Mouse (Mus musculus) limb, embryonic 10.5 days (tissue): ENCODE data around the gene Card11. TPM values are rescaled to one million over a fixed set of nuclear protein-coding genes. Genes with fewer than 3 reads are reported as not detected.

ENCODE experiments used
- DNase-seq: peaks from one replicate; pipeline ENCODE4 v3.0.0-alpha.2; 2017; ENCODE audit warnings: low spot score
- H3K27ac ChIP-seq: fragments of 300-500 bp; sonication (generic); 2 replicates; pipeline ENCODE4 v1.5.1; 2016; ENCODE audit warnings: mild to moderate bottlenecking
- H3K27me3 ChIP-seq: fragments of 300-500 bp; sonication (generic); 2 replicates; pipeline ENCODE4 v1.6.1; 2016; ENCODE audit warnings: low read depth, mild to moderate bottlenecking; ENCODE audit not compliant: poor library complexity, severe bottlenecking
- H3K36me3 ChIP-seq: fragments of 300-500 bp; sonication (generic); 2 replicates; pipeline ENCODE4 v1.6.1; 2016; ENCODE audit warnings: mild to moderate bottlenecking, moderate library complexity
- H3K4me1 ChIP-seq: fragments of 300-500 bp; sonication (generic); 2 replicates; pipeline ENCODE4 v1.6.1; 2016
- H3K4me3 ChIP-seq: fragments of 300-500 bp; sonication (generic); 2 replicates; pipeline ENCODE4 v1.5.1; 2016; ENCODE audit warnings: mild to moderate bottlenecking, moderate library complexity
- H3K9me3 ChIP-seq: fragments of 300-500 bp; sonication (generic); replicated peaks from 2 replicates; pipeline ENCODE4 v1.6.1; 2016; ENCODE audit warnings: mild to moderate bottlenecking
- WGBS: fragments of 180-500 bp; shearing (Covaris S2); methylation state at CpG from one replicate; pipeline ENCODE4 v1.1.7; 2016; 5-methylcytosine and 5-hydroxymethylcytosine counted together
- polyA plus RNA-seq: library from polyadenylated mRNA; unstranded; fragments of >200 nt; fragmentation: Nextera tagmentation; extraction: Ambion mirVana; gene quantifications from 2 replicates; pipeline ENCODE4 v1.2.1, GENCODE M21; 2016

Gene Card11
- polyA plus RNA-seq, 1 experiment from 2014 or later: 0.49 TPM

GRCm38 (mm10) chr5:140880151-140880550 lies 120.2 kb downstream of the Card11 start:
- H3K4me1 ChIP-seq: peaks cover 7% of the 10 kb centered on the region
- 56% methylated on average over 10 of the region's 10 CpGs for WGBS
- no peaks in the 10 kb centered on the region for H3K36me3 ChIP-seq
- DNase-seq: no peak
- H3K27me3 ChIP-seq: no peaks in the 10 kb centered on the region
- H3K9me3 ChIP-seq: no peaks in the 10 kb centered on the region
- no peak overlapping the region for H3K4me3 ChIP-seq
- H3K27ac ChIP-seq: no peak overlapping the region

GRCm38 (mm10) chr5:140878644-140879043 lies 121.7 kb downstream of the Card11 start:
- DNase-seq: no peak
- H3K4me3 ChIP-seq: no peak overlapping the region
- H3K27ac ChIP-seq: no peak overlapping the region
- no peaks in the 10 kb centered on the region for H3K9me3 ChIP-seq
- no peaks in the 10 kb centered on the region for H3K4me1 ChIP-seq
- H3K36me3 ChIP-seq: no peaks in the 10 kb centered on the region
- 66% methylated on average over 6 of the region's 6 CpGs for WGBS
- 0 out of 2 replicates have a peak, but pooled peaks cover 5% of the 10 kb centered on the region for H3K27me3 ChIP-seq

- H3K36me3 ChIP-seq: no peaks in the 10 kb centered on the region
- H3K4me3 ChIP-seq: no peak overlapping the region
- no peak overlapping the region for H3K27ac ChIP-seq
- H3K4me1 ChIP-seq: peaks cover 41% of the 10 kb centered on the region
- no peaks in the 10 kb centered on the region for H3K9me3 ChIP-seq
- H3K27me3 ChIP-seq: 0 out of 2 replicates have a peak, but pooled peaks cover 9% of the 10 kb centered on the region
- DNase-seq: no peak
- 82% methylated on average over 6 of the region's 6 CpGs for WGBS
These were observed 126.6 kb downstream of the Card11 start for GRCm38 (mm10) chr5:140873736-140874307.

GRCm38 (mm10) chr5:140873039-140873551 lies 127.3 kb downstream of the Card11 start:
- H3K36me3 ChIP-seq: no peaks in the 10 kb centered on the region
- H3K27me3 ChIP-seq: 0 out of 2 replicates have a peak, but pooled peaks cover 9% of the 10 kb centered on the region
- DNase-seq: peak; percentile 65
- peak overlapping the region; percentile 79 for H3K27ac ChIP-seq
- H3K4me1 ChIP-seq: peaks cover 41% of the 10 kb centered on the region
- H3K4me3 ChIP-seq: peak overlapping the region; percentile 33
- WGBS: 11% methylated on average over 18 of the region's 18 CpGs
- H3K9me3 ChIP-seq: no peaks in the 10 kb centered on the region

- no peak for DNase-seq
- 15% methylated on average over 11 of the region's 11 CpGs for WGBS
These were observed 127.8 kb downstream of the Card11 start for GRCm38 (mm10) chr5:140872532-140873038.

GRCm38 (mm10) chr5:140871241-140871640 lies 129.1 kb downstream of the Card11 start:
- H3K27me3 ChIP-seq: 0 out of 2 replicates have a peak, but pooled peaks cover 9% of the 10 kb centered on the region
- no peak overlapping the region for H3K4me3 ChIP-seq
- H3K36me3 ChIP-seq: no peaks in the 10 kb centered on the region
- H3K4me1 ChIP-seq: peaks cover 41% of the 10 kb centered on the region
- no peaks in the 10 kb centered on the region for H3K9me3 ChIP-seq
- peak overlapping the region; percentile 79 for H3K27ac ChIP-seq
- no peak for DNase-seq
- 68% methylated on average over 6 of the region's 6 CpGs for WGBS

More at GRCm38 (mm10) chr5:140872532-140873038, 127.8 kb downstream of the Card11 start:
- peak overlapping the region; percentile 33 for H3K4me3 ChIP-seq
- H3K27me3 ChIP-seq: 0 out of 2 replicates have a peak, but pooled peaks cover 9% of the 10 kb centered on the region
- peak overlapping the region; percentile 79 for H3K27ac ChIP-seq
- H3K4me1 ChIP-seq: peaks cover 41% of the 10 kb centered on the region
- H3K9me3 ChIP-seq: no peaks in the 10 kb centered on the region
- no peaks in the 10 kb centered on the region for H3K36me3 ChIP-seq

GRCm38 (mm10) chr5:140869034-140869433 lies 131.3 kb downstream of the Card11 start:
- WGBS: 65% methylated on average over 2 of the region's 2 CpGs
- no peaks in the 10 kb centered on the region for H3K9me3 ChIP-seq
- H3K4me3 ChIP-seq: no peak overlapping the region
- peak; percentile 53 for DNase-seq
- 0 out of 2 replicates have a peak, but pooled peaks cover 5% of the 10 kb centered on the region for H3K27me3 ChIP-seq
- no peaks in the 10 kb centered on the region for H3K36me3 ChIP-seq
- H3K27ac ChIP-seq: peak overlapping the region; percentile 42; the same call in 1 of the 2 replicates
- peaks cover 41% of the 10 kb centered on the region for H3K4me1 ChIP-seq

- H3K36me3 ChIP-seq: no peaks in the 10 kb centered on the region
These were observed 140.7 kb downstream of the Card11 start for GRCm38 (mm10) chr5:140859730-140860129.

GRCm38 (mm10) chr5:140858335-140858734 lies 142.0 kb downstream of the Card11 start:
- Histone ChIP-seq H3K4me3 (no peak overlapping the region), H3K4me1 (peaks cover 12% of the 10 kb centered on the region), H3K9me3 (no peaks in the 10 kb centered on the region), H3K27ac (no peak overlapping the region), H3K36me3 (no peaks in the 10 kb centered on the region), H3K27me3 (no peaks in the 10 kb centered on the region)
- DNase-seq: no peak
- WGBS: 85% methylated on average over 3 of the region's 3 CpGs

More at GRCm38 (mm10) chr5:140859730-140860129, 140.7 kb downstream of the Card11 start:
- no peaks in the 10 kb centered on the region for H3K9me3 ChIP-seq
- no peak overlapping the region for H3K27ac ChIP-seq
- H3K27me3 ChIP-seq: no peaks in the 10 kb centered on the region
- WGBS: 84% methylated on average over 5 of the region's 5 CpGs
- no peak overlapping the region for H3K4me3 ChIP-seq
- no peak for DNase-seq
- H3K4me1 ChIP-seq: peaks cover 9% of the 10 kb centered on the region

- no peaks in the 10 kb centered on the region for H3K36me3 ChIP-seq
- H3K4me3 ChIP-seq: no peak overlapping the region
- H3K27ac ChIP-seq: no peak overlapping the region
- H3K27me3 ChIP-seq: no peaks in the 10 kb centered on the region
- H3K9me3 ChIP-seq: no peaks in the 10 kb centered on the region
- WGBS: 54% methylated on average over 8 of the region's 8 CpGs
- H3K4me1 ChIP-seq: peaks cover 12% of the 10 kb centered on the region
- no peak for DNase-seq
These were observed 142.8 kb downstream of the Card11 start for GRCm38 (mm10) chr5:140857432-140858154.

GRCm38 (mm10) chr5:140855909-140856530 lies 144.4 kb downstream of the Card11 start:
- H3K9me3 ChIP-seq: no peaks in the 10 kb centered on the region
- no peak for DNase-seq
- H3K27ac ChIP-seq: peak overlapping the region; percentile 51; the same call in 1 of the 2 replicates
- WGBS: 35% methylated on average over 11 of the region's 11 CpGs
- H3K36me3 ChIP-seq: no peaks in the 10 kb centered on the region
- H3K27me3 ChIP-seq: no peaks in the 10 kb centered on the region
- H3K4me1 ChIP-seq: peaks cover 12% of the 10 kb centered on the region
- no peak overlapping the region for H3K4me3 ChIP-seq

- Histone ChIP-seq H3K4me3 (no peak overlapping the region), H3K9me3 (no peaks in the 10 kb centered on the region), H3K36me3 (no peaks in the 10 kb centered on the region), H3K27ac (no peak overlapping the region), H3K4me1 (peaks cover 12% of the 10 kb centered on the region), H3K27me3 (no peaks in the 10 kb centered on the region)
- DNase-seq: no peak
- WGBS: 84% methylated on average over 4 of the region's 4 CpGs
These were observed 145.7 kb downstream of the Card11 start for GRCm38 (mm10) chr5:140854700-140855099.
